Mouse (Mus musculus) midbrain, embryonic 13.5 days (tissue): ENCODE data around the gene Mrpl42. TPM values are rescaled to one million over a fixed set of nuclear protein-coding genes. Genes with fewer than 3 reads are reported as not detected.

ENCODE experiments used
- ATAC-seq: fragments of 200-750 bp; cut with Nextera tagmentation; 2 replicates; pipeline ENCODE4 v1.8.0; 2017; ENCODE audit warnings: mild to moderate bottlenecking, moderate TSS enrichment, moderate library complexity
- H3K27ac ChIP-seq: fragments of 300-500 bp; sonication (generic); 2 replicates; pipeline ENCODE4 v1.5.1; 2015; ENCODE audit warnings: inconsistent platforms, mild to moderate bottlenecking, moderate library complexity
- H3K27me3 ChIP-seq: fragments of 300-500 bp; sonication (generic); 2 replicates; pipeline ENCODE4 v1.6.1; 2015; ENCODE audit warnings: mild to moderate bottlenecking, inconsistent platforms
- H3K36me3 ChIP-seq: fragments of 300-500 bp; sonication (generic); 2 replicates; pipeline ENCODE4 v1.6.1; 2015; ENCODE audit warnings: mild to moderate bottlenecking, inconsistent platforms
- H3K4me1 ChIP-seq: fragments of 300-500 bp; sonication (generic); replicated peaks from 2 replicates; pipeline ENCODE4 v1.6.1; 2015; ENCODE audit warnings: inconsistent platforms
- H3K4me2 ChIP-seq: fragments of 300-500 bp; sonication (generic); replicated peaks from 2 replicates; pipeline ENCODE4 v1.6.1; 2015; ENCODE audit warnings: moderate library complexity, mild to moderate bottlenecking, inconsistent platforms
- H3K4me3 ChIP-seq: fragments of 300-500 bp; sonication (generic); replicated peaks from 2 replicates; pipeline ENCODE4 v1.5.1; 2015; ENCODE audit warnings: mild to moderate bottlenecking, inconsistent platforms
- H3K9ac ChIP-seq: fragments of 300-500 bp; sonication (generic); replicated peaks from 2 replicates; pipeline ENCODE4 v1.6.1; 2015; ENCODE audit warnings: mild to moderate bottlenecking, inconsistent platforms
- H3K9me3 ChIP-seq: fragments of 300-500 bp; sonication (generic); 2 replicates; pipeline ENCODE4 v1.6.1; 2016; ENCODE audit warnings: mild to moderate bottlenecking, inconsistent platforms
- WGBS: fragments of 180-500 bp; shearing (Covaris S2); methylation state at CpG from one replicate; pipeline ENCODE4 v1.1.7; 2015; 5-methylcytosine and 5-hydroxymethylcytosine counted together
- polyA plus RNA-seq: library from polyadenylated mRNA; unstranded; fragments of >200 nt; fragmentation: Nextera tagmentation; extraction: Ambion mirVana; gene quantifications from 2 replicates; pipeline ENCODE4 v1.2.1, GENCODE M21; 2015

Mrpl42 gene
- polyA plus RNA-seq, 1 experiment from 2014 or later = 260 TPM

DNA sequence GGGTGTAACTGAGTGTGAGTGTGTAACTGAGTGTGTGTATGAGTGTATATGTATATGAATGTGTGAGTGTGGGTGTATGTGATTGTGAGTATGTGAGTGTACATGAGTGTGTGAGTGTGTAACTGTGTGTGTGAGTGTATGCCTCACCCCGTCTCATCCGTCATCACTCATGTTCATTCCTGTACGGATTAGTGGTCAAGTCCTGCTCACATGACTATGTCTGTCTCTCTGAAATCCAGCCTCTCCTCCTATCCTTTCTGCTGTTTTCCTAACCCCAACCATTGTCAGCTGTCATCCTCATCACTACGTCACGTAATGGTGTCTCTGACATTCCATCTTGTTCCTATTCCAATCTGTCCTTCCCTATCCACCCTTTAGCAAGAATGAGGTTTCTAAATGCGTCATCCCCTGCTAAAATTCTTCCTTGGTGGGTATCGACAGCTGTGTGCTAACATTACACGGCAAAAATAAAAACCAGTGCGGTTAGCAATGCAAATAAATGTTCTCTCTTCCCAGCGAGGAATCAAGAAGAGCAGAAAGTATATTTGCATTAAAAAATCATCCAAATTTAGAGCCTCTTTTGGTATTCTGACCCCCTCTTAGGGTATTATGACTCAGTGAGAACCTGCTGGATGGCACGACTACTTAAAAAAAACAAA is 29.7 kb downstream of the Mrpl42 start:
- Histone ChIP-seq H3K9me3 (no peaks in the 10 kb centered on the region), H3K4me2 (no peak overlapping the region), H3K36me3 (no peaks in the 10 kb centered on the region), H3K4me1 (no peaks in the 10 kb centered on the region), H3K27ac (no peak overlapping the region), H3K27me3 (no peaks in the 10 kb centered on the region), H3K4me3 (no peak overlapping the region), H3K9ac (no peak overlapping the region)
- ATAC-seq = no peak
- WGBS = 85% methylated on average over 11 of the region's 11 CpGs

DNA sequence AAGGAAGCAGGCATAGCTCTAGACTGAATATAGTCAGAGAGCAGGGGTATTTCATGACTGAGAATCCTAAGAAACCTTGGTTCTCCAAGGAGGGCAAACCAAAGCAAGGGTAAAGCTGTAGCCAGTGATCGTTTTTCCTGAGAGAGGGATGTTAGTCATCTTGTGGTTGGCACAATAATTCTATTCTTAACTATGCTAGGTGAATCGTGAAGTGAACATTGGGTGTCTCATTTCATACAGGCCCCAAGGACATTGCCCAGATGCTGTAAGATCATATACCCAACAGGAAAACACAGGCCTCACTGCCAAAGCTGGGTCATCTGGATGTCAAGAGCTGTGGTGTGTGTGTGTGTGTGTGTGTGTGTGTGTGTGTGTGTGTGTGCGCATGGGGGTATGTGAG is 30.6 kb downstream of the Mrpl42 start:
- Histone ChIP-seq H3K4me2 (no peak overlapping the region), H3K36me3 (no peaks in the 10 kb centered on the region), H3K27me3 (no peaks in the 10 kb centered on the region), H3K4me3 (no peak overlapping the region), H3K27ac (no peak overlapping the region), H3K4me1 (no peaks in the 10 kb centered on the region), H3K9ac (no peak overlapping the region), H3K9me3 (no peaks in the 10 kb centered on the region)
- no peak for ATAC-seq
- WGBS = 91% methylated on average over 3 of the region's 3 CpGs

DNA sequence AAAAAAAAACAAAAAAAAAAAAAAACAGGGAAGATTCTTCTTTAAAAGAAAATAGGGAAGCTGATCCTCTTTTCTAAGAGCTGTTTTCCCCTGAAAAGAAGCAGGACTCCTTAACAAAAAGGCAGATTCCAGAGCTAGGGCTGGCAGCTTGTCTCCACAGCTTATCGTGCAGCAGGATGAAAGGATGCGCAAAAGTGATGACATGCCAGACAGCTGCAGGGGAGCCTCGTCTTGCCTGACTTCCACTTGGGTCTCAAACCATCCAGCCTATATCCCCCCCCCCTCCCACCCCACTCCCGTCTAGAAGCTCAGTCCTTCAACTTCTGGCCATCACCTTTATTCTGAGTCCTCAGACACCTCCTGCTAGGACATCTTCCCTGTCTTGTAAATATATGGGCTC is 32.8 kb downstream of the Mrpl42 start:
- H3K4me2 ChIP-seq = no peak overlapping the region
- H3K4me3 ChIP-seq = no peak overlapping the region
- no peak for ATAC-seq
- H3K36me3 ChIP-seq = no peaks in the 10 kb centered on the region
- no peaks in the 10 kb centered on the region for H3K9me3 ChIP-seq
- H3K27ac ChIP-seq = no peak overlapping the region
- H3K27me3 ChIP-seq = no peaks in the 10 kb centered on the region
- H3K9ac ChIP-seq = no peak overlapping the region
- 58% methylated on average over 4 of the region's 4 CpGs for WGBS
- peaks cover 8% of the 10 kb centered on the region; the same call in 1 of the 2 replicates for H3K4me1 ChIP-seq

GRCm38 (mm10) chr10:95465485-95465896 is 36.2 kb downstream of the Mrpl42 start:
- WGBS = 71% methylated on average over 4 of the region's 4 CpGs
- Histone ChIP-seq H3K36me3 (no peaks in the 10 kb centered on the region), H3K4me3 (no peak overlapping the region), H3K27me3 (no peaks in the 10 kb centered on the region), H3K9ac (no peak overlapping the region), H3K9me3 (no peaks in the 10 kb centered on the region), H3K27ac (no peak overlapping the region), H3K4me1 (peaks cover 11% of the 10 kb centered on the region; the same call in 1 of the 2 replicates), H3K4me2 (no peak overlapping the region)
- no peak for ATAC-seq

GRCm38 (mm10) chr10:95464527-95464926 is 37.2 kb downstream of the Mrpl42 start:
- ATAC-seq = no peak
- no peak overlapping the region for H3K27ac ChIP-seq
- H3K9me3 ChIP-seq = no peaks in the 10 kb centered on the region
- WGBS = 35% methylated on average over 6 of the region's 6 CpGs
- H3K27me3 ChIP-seq = no peaks in the 10 kb centered on the region
- no peak overlapping the region for H3K9ac ChIP-seq
- peaks cover 11% of the 10 kb centered on the region; the same call in 1 of the 2 replicates for H3K4me1 ChIP-seq
- H3K4me2 ChIP-seq = no peak overlapping the region
- H3K36me3 ChIP-seq = no peaks in the 10 kb centered on the region
- H3K4me3 ChIP-seq = no peak overlapping the region

GRCm38 (mm10) chr10:95462231-95462630 is 39.5 kb downstream of the Mrpl42 start:
- 72% methylated on average over 1 of the region's 1 CpGs for WGBS
- Histone ChIP-seq H3K27me3 (no peaks in the 10 kb centered on the region), H3K27ac (no peak overlapping the region), H3K4me3 (no peak overlapping the region), H3K4me1 (peaks cover 11% of the 10 kb centered on the region; the same call in 1 of the 2 replicates), H3K4me2 (no peak overlapping the region), H3K9me3 (no peaks in the 10 kb centered on the region), H3K9ac (no peak overlapping the region), H3K36me3 (no peaks in the 10 kb centered on the region)
- no peak for ATAC-seq

DNA sequence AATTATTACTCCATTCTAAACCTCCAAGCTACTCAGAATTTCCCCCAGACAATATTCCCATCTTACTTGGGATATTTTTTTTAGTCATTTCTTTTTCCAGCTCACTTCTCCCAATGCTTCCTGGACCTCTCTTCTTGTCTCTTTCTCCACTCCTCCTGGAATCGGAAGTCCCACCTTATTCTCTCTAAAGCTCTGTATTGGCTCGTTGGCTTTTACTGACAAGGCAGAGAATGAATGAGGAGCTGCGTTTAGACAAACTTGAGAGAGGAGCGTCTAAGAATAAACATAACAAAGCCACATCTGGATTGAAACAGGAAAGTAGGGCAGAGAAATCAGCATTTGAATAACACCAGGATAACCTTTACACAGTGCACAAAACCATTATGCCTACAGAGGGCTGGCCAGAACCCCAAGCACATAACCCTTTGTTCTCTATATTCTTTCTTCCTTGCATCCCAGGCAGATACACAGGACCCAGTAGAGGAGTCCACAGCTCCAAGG is 40.6 kb downstream of the Mrpl42 start:
- no peak overlapping the region for H3K4me2 ChIP-seq
- peaks cover 11% of the 10 kb centered on the region; the same call in 1 of the 2 replicates for H3K4me1 ChIP-seq
- no peak overlapping the region for H3K27ac ChIP-seq
- H3K27me3 ChIP-seq = no peaks in the 10 kb centered on the region
- H3K9me3 ChIP-seq = no peaks in the 10 kb centered on the region
- no peak for ATAC-seq
- H3K36me3 ChIP-seq = no peaks in the 10 kb centered on the region
- H3K9ac ChIP-seq = no peak overlapping the region
- WGBS = 40% methylated on average over 4 of the region's 4 CpGs
- H3K4me3 ChIP-seq = no peak overlapping the region

DNA sequence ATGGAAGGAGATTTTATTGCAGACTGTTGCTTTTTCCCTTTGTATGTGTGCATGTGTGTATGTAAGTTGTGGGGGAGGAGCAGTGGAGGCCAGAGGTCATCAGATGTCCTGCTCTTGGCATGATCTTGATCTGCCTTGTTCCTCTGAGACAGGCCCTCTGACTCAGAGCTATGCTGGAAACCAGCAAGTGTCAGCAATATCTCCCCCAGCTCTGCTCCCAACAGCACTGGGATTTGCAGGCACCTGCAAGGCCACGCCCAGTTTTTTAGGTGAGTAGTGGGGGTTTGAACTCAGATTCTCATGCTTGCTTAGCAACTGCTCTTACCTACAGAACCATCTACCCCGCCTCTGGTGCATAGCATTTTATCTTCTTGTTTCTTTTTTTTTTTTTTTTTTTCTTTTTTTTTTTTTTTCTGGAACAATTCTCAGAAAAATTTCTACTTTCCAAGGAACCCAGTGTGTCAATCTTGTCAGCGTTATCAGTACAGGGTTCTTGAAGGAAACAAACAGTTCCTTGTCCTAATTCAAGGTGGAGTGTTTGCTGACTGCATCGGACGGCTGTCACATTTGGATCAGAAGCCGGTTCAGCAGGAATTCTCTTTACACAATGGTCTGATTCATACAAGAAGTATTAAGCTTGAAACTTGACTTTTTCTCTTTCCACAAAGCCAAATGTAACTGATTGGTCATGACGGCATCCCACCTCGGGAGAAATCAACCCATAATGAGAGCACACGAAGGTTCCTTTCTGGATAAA is 43.5 kb downstream of the Mrpl42 start:
- no peaks in the 10 kb centered on the region for H3K36me3 ChIP-seq
- H3K4me2 ChIP-seq = no peak overlapping the region
- H3K9ac ChIP-seq = no peak overlapping the region
- WGBS = 86% methylated on average over 9 of the region's 9 CpGs
- H3K4me3 ChIP-seq = no peak overlapping the region
- 0 out of 2 replicates have a peak, but pooled peaks cover 3% of the 10 kb centered on the region for H3K4me1 ChIP-seq
- no peaks in the 10 kb centered on the region for H3K9me3 ChIP-seq
- ATAC-seq = no peak
- no peaks in the 10 kb centered on the region for H3K27me3 ChIP-seq
- H3K27ac ChIP-seq = no peak overlapping the region

GRCm38 (mm10) chr10:95457367-95458049 is 44.2 kb downstream of the Mrpl42 start:
- H3K4me1 ChIP-seq = 0 out of 2 replicates have a peak, but pooled peaks cover 3% of the 10 kb centered on the region
- 91% methylated on average over 8 of the region's 8 CpGs for WGBS
- no peaks in the 10 kb centered on the region for H3K27me3 ChIP-seq
- no peak overlapping the region for H3K4me2 ChIP-seq
- no peaks in the 10 kb centered on the region for H3K9me3 ChIP-seq
- ATAC-seq = no peak
- H3K4me3 ChIP-seq = no peak overlapping the region
- H3K27ac ChIP-seq = no peak overlapping the region
- no peaks in the 10 kb centered on the region for H3K36me3 ChIP-seq
- no peak overlapping the region for H3K9ac ChIP-seq

DNA sequence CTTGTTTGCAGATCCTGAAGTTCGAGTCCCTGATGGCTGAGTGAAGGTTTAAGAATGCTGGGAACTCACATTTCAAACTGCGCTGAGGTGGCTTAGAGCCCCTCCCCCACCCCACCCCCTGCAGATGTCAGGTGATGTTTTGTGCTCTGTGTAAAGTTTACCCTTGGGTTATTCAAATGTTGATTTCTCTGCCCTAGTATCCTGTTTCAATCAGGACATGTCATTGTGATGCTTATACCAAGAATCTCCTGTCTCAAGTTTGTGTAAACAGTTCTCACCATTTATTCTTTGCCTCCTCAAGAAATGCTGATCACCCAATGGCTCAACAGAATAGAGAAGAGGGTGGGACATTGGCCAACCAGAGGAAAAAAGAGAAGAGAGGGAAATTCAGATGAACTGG is 45.6 kb downstream of the Mrpl42 start:
- Histone ChIP-seq H3K27me3 (no peaks in the 10 kb centered on the region), H3K9me3 (no peaks in the 10 kb centered on the region), H3K9ac (no peak overlapping the region), H3K36me3 (no peaks in the 10 kb centered on the region), H3K27ac (no peak overlapping the region), H3K4me3 (no peak overlapping the region), H3K4me2 (no peak overlapping the region), H3K4me1 (0 out of 2 replicates have a peak, but pooled peaks cover 2% of the 10 kb centered on the region)
- ATAC-seq = no peak
- 77% methylated on average over 2 of the region's 2 CpGs for WGBS

GRCm38 (mm10) chr10:95453282-95453681 is 48.5 kb downstream of the Mrpl42 start:
- Histone ChIP-seq H3K4me1 (no peaks in the 10 kb centered on the region), H3K4me3 (no peak overlapping the region), H3K9me3 (no peaks in the 10 kb centered on the region), H3K9ac (no peak overlapping the region), H3K36me3 (no peaks in the 10 kb centered on the region), H3K4me2 (no peak overlapping the region), H3K27ac (no peak overlapping the region), H3K27me3 (no peaks in the 10 kb centered on the region)
- ATAC-seq = no peak
- WGBS = 88% methylated on average over 5 of the region's 5 CpGs

DNA sequence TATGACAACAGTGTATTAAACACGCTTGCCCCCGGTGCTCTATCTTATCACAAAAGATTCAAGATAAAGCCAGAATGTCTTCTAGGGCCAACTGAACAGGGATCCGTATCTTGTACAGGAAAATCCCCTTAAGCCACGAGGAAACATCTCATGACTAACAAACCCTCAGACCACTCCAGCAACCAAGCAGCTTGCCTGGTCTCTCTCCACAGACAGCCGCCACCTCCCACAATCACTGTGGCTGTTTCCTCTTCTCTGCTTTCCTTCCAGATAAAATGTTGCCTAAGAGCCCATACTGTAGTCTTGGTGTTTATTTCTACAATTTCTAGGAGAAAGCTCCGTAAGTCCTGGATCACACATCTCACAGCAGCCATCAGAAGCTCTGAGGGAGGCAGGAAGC is 52.7 kb downstream of the Mrpl42 start:
- 94% methylated on average over 6 of the region's 6 CpGs for WGBS
- H3K36me3 ChIP-seq = no peaks in the 10 kb centered on the region
- ATAC-seq = no peak

More for the DNA sequence above, 52.7 kb downstream of the Mrpl42 start:
- Histone ChIP-seq H3K4me3 (no peak overlapping the region), H3K4me2 (no peak overlapping the region), H3K9me3 (no peaks in the 10 kb centered on the region), H3K27me3 (no peaks in the 10 kb centered on the region), H3K9ac (no peak overlapping the region), H3K4me1 (no peaks in the 10 kb centered on the region), H3K27ac (no peak overlapping the region)
